Comparison of ENCODE assay signal across 8 mouse cellular contexts in the genomic region with DNA sequence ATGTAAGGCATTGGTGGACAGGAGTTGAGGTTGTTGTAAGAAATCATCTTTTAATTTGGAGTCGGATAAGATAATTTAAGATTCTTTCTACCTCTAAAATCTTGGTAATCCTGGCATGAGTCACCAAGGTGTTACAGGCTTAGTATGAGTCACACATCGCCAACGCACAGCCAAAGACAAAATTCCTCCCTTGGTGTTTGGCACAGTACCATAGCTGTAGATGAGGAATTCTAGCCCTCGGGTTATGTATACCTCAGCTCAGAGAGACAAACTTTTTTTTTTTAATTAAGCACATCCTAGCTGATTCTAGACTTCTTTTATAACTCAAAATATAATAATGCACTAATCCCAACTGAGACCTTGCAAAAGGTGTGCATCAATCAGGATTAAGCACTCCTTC. TPM values are rescaled to one million over a fixed set of nuclear protein-coding genes. Genes with fewer than 3 reads are reported as not detected.
DNase-seq lines count a peak whose midpoint lies in the region; ATAC-seq and TF ChIP-seq lines count a peak whose summit lies in the region.

No protein-coding gene starts in this region.

- H3K4me2 ChIP-seq in hindbrain, embryonic 16.5 days (ENCODE audit: low read length) = peak overlapping the region; percentile 90

- peaks cover 2% of the 10 kb centered on the region; the same call in 1 of the 2 replicates for H3K79me2 ChIP-seq in heart, adult 2 months (replicated peaks; ENCODE audit: control insufficient read depth, insufficient read depth, low read length)
- no peaks in the 10 kb centered on the region for H3K79me2 ChIP-seq in macrophage (ENCODE audit: inconsistent target)

- no peak for TF ChIP-seq POLR2A in heart, adult 2 months (IDR thresholded peaks at IDR 0.05; ENCODE audit: insufficient read depth, low read depth, low read length)
- no peak for TF ChIP-seq POLR2A in thymus, adult 2 months (IDR thresholded peaks at IDR 0.05; ENCODE audit: control insufficient read depth, extremely low read depth, insufficient read depth, low read length, poor library complexity)

- intact Hi-C loops in heart, adult 2 months (cut with DNase I) = no loop called here
- intact Hi-C loops in heart, postnatal 14 days (cut with DNase I) = no loop called here
- intact Hi-C loops in gastrocnemius, postnatal 14 days (cut with DNase I; ENCODE audit: low total_unique reads) = no loop called here

- H3K27ac ChIP-seq in heart, adult 2 months = peak overlapping the region; percentile 84
- H3K27ac ChIP-seq in thymus, adult 2 months (ENCODE audit: control insufficient read depth, insufficient read depth, low read length) = no peak overlapping the region
- H3K27ac ChIP-seq in hindbrain, embryonic 16.5 days (ENCODE audit: low read depth, low read length) = peak overlapping the region; percentile 89
- H3K27ac ChIP-seq in macrophage = no peak overlapping the region

- no peaks in the 10 kb centered on the region; the same call in 1 of the 2 replicates for H3K27me3 ChIP-seq in heart, adult 2 months (ENCODE audit: control insufficient read depth, insufficient read depth, low read length)
- H3K27me3 ChIP-seq in thymus, adult 2 months (ENCODE audit: control insufficient read depth, insufficient read depth, low read length) = no peaks in the 10 kb centered on the region
- no peaks in the 10 kb centered on the region for H3K27me3 ChIP-seq in hindbrain, embryonic 16.5 days (replicated peaks; ENCODE audit: control insufficient read depth, insufficient read depth, low read length)

- H3K36me3 ChIP-seq in heart, adult 2 months (ENCODE audit: control insufficient read depth, insufficient read depth, low read length) = no peaks in the 10 kb centered on the region; the same call in 1 of the 2 replicates
- no peaks in the 10 kb centered on the region for H3K36me3 ChIP-seq in thymus, adult 2 months (ENCODE audit: control insufficient read depth, insufficient read depth, low read length)
- H3K36me3 ChIP-seq in hindbrain, embryonic 16.5 days (ENCODE audit: control insufficient read depth, insufficient read depth, low read length) = no peaks in the 10 kb centered on the region
- no peaks in the 10 kb centered on the region for H3K36me3 ChIP-seq in macrophage (ENCODE audit: inconsistent target)

- peak overlapping the region; percentile 64 for H3K4me3 ChIP-seq in heart, adult 2 months
- H3K4me3 ChIP-seq in thymus, adult 2 months (ENCODE audit: control insufficient read depth, insufficient read depth, low read length) = peak overlapping the region; percentile 54
- H3K4me3 ChIP-seq in hindbrain, embryonic 16.5 days (ENCODE audit: low read length) = peak overlapping the region; percentile 93
- H3K4me3 ChIP-seq in macrophage (ENCODE audit: inconsistent target) = peak overlapping the region; percentile 20; the same call in 1 of the 2 replicates

- no peak for TF ChIP-seq EP300 in heart, adult 2 months (IDR thresholded peaks at IDR 0.05; ENCODE audit: insufficient read depth, low read depth, low read length)

- WGBS in heart, adult 2 months = 36% methylated on average over 4 of the region's 4 CpGs
- WGBS in thymus, adult 2 months = 53% methylated on average over 4 of the region's 4 CpGs
- 43% methylated on average over 4 of the region's 4 CpGs for WGBS in hindbrain, embryonic 16.5 days
- 36% methylated on average over 4 of the region's 4 CpGs for WGBS in macrophage (ENCODE audit: missing documents)

- no peak for TF ChIP-seq CTCF in heart, adult 2 months (IDR thresholded peaks at IDR 0.05)
- no peak for TF ChIP-seq CTCF in thymus, adult 2 months (IDR thresholded peaks at IDR 0.05; ENCODE audit: borderline replicate concordance, control insufficient read depth, extremely low read depth, insufficient read depth, low read length, poor library complexity)

- H3K4me1 ChIP-seq in heart, adult 2 months (ENCODE audit: control insufficient read depth, insufficient read depth, low read length) = peaks cover 5% of the 10 kb centered on the region
- H3K4me1 ChIP-seq in thymus, adult 2 months (replicated peaks; ENCODE audit: control insufficient read depth, insufficient read depth, low read length) = peaks cover 4% of the 10 kb centered on the region
- H3K4me1 ChIP-seq in hindbrain, embryonic 16.5 days (ENCODE audit: control insufficient read depth, insufficient read depth, low read depth, low read length) = peaks cover 11% of the 10 kb centered on the region

- no peak for DNase-seq in heart, adult 2 months
- DNase-seq in heart, postnatal 14 days = no peak
- DNase-seq in thymus, adult 2 months = no peak
- DNase-seq in thymus, adult 18-20 months = no peak
- no peak for DNase-seq in gastrocnemius, postnatal 14 days
- DNase-seq in c-Kit-positive CD71-positive TER-119-positive erythroid progenitor cells, embryonic 14.5 days (ENCODE audit: low spot score) = no peak

- peak overlapping the region; percentile 83 for H3K9ac ChIP-seq in heart, adult 2 months (ENCODE audit: low read depth, low read length)
- peak overlapping the region; percentile 92 for H3K9ac ChIP-seq in hindbrain, embryonic 16.5 days (ENCODE audit: low read depth, low read length)

- no peaks in the 10 kb centered on the region for H3K9me3 ChIP-seq in hindbrain, embryonic 16.5 days (ENCODE audit: control insufficient read depth, low read length)

- ATAC-seq in hindbrain, embryonic 16.5 days = no peak

RNA-seq across cellular contexts. Expression of gene Ctnnal1, which starts 1.0 kb away (rescaled TPM):
- 10 to 100 TPM; 30.8 to 31.9 TPM for total RNA-seq in heart, adult 2 months (2021)
- polyA plus RNA-seq in heart, adult 2 months (2012; rRNA removed) = 6.5 and 12.7 TPM in 2 replicates
- total RNA-seq in heart, postnatal 14 days (2021) = 10 to 100 TPM; 27.7 to 29.3 TPM
- 3.6 and 5.0 TPM in 2 replicates for polyA plus RNA-seq in thymus, adult 2 months (2012; rRNA removed)
- polyA plus RNA-seq in hindbrain, embryonic 16.5 days (2015; fragmentation: Nextera tagmentation; extraction: Ambion mirVana) = 13.7 and 14.6 TPM in 2 replicates
- total RNA-seq in macrophage (2018; cell fraction: chromatin; rRNA removed) = 10 to 100 TPM in 2 of 26 experiments, 1 to 10 TPM in 16, under 1 TPM in 8; 0.57 to 14.8 (median 1.8) TPM
- total RNA-seq in macrophage (2018; cell fraction: cytosol; rRNA removed) = 1 to 10 TPM in 1 of 26 experiments, under 1 TPM in 25; 0.12 to 1.5 (median 0.36) TPM
- total RNA-seq in macrophage (2018; cell fraction: nucleus; rRNA removed) = 10 to 100 TPM in 1 of 26 experiments, 1 to 10 TPM in 15, under 1 TPM in 10; 0.36 to 13.6 (median 1.5) TPM
- polyA plus RNA-seq in macrophage (2018) = 0.23 to 0.53 TPM (median 0.35 TPM) in 3 replicates
- 10 to 100 TPM; 10.5 to 12.5 TPM for total RNA-seq in gastrocnemius, postnatal 14 days (2021)

Comparison
In these comparisons a context has a peak if more than half of its experiments do, and no peak if none do; other contexts are left out.
1. H3K27ac ChIP-seq: peak in heart, adult 2 months (single experiment) and hindbrain, embryonic 16.5 days (single experiment); none in thymus, adult 2 months (single experiment) and macrophage (single experiment).
2. H3K4me3 ChIP-seq: peak in every context shown above with its lines; median percentile 93 in hindbrain, embryonic 16.5 days; 64 in heart, adult 2 months; 54 in thymus, adult 2 months; 20 in macrophage.